Mouse (Mus musculus): ENCODE measurements around the gene Alg9.
A peak's percentile ranks its signal among the peaks of the same experiment; 100 is the strongest.

The Alg9 gene

DNA sequence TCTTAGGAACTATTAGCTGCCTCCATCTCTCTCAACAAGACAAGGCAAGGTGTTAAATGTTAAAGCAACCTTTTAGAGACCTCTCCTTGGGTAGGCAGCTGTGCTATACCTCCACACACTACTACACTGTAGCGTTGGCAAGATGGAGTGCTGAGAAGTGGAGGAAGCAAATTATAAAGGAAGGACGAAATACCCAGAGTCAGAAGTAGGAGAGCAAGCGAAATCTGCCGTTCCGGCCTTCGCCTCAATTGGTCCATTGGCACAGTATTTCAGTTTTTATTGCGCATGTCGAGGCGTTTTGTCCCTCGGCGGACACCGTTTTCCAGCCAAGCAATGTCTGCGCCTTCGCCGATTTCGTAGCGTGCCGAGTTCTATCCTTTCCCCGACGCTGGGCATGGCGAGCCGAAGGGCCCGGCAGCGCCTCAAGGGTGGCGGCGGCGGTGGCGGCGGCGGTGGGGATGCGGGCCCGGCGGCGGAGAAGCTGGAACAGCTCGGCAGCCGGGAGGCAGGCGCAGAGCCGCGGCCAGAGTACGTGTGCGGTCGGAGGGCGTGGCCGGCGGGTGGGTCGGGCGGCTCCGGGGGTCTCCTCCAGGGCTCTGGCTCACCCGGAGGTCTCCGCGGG lies at the start of gene Alg9, which contains the start of gene 1110032A03Rik:
TSS of gene Alg9 (plus strand) at position 29 of the 622 bp plus-strand sequence.
TSS of gene 1110032A03Rik (minus strand) at position 530 of the 622 bp plus-strand sequence.
- DNase-seq: peak; percentile 91

GRCm38 (mm10) chr9:50725921-50726590 lies 48.8 kb upstream of the Alg9 start:
- no peak for DNase-seq

- DNase-seq: no peak
Measured at GRCm38 (mm10) chr9:50727171-50727924, 47.5 kb upstream of the Alg9 start.

- DNase-seq: peak; percentile 52
Measured at GRCm38 (mm10) chr9:50727925-50728651, 46.7 kb upstream of the Alg9 start.

- DNase-seq: no peak
Measured at GRCm38 (mm10) chr9:50729600-50729999, 45.2 kb upstream of the Alg9 start.

DNA sequence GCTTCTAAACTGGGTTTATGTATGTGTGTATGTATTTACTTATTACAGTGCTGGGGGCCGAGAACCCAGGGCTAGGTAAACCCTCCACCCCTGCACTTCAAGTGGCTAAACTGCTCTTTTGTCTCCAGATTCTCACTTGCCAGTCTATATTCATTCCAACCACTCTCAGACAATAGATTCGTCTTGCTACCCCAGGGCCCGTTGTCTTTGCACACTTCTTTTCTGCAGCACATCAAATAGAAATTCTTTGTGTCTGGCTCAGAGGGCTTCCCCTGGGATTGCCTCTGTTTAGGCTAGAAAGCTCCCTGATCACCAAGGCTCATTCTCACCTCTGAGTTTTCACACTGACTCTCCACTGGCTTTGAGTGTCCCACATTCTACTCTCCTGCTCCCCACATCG lies 42.3 kb upstream of the Alg9 start:
- DNase-seq: no peak

GRCm38 (mm10) chr9:50734989-50735388 lies 39.8 kb upstream of the Alg9 start:
- no peak for DNase-seq

DNA sequence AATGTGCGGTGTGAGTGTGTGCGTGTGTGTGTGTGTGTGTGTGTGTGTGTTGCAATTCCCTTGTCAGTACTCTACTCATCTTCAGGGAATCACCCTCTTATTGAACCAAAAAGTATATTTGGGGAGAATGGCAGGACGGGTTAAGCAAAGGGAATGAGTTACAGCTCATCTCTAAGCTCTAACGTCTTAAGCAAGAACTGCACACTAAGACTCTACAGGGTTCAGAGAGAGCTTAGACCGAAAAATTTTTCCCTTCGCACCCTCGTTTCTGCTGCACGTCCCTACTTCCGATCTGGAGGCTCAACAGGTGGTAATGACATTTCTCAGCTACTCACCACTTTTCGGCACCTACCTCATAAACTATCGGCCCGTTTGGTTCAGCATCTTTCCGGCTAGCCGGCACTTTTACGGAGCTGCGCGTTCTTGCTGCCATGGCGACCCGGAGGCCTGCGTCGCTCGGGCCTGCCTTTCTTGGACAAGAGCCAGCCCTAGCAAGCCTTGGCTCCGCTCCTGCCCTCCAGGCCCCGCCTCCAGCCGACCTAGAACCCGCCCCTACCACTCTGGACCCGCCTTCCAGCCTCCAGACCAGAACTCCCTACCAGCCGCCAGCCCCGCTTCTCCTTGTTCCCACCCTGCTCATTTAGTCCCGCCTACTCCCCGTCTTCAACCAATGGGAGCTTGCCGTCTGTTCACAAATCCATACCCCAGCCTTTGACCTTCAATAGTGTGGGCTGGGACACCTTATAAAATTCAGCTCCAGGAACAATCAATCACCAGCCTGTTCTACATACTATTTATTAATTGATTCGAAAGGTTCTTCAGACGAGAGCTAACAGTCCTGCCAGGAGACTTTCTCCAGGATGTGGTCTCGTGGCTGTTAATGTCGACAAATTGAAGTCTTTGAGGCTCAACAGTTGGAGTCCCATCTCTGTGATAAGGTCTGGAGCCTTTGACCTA lies 35.6 kb upstream of the Alg9 start, which contains the start of gene Dixdc1:
TSS of gene Dixdc1 (minus strand) at position 604 of the 957 bp plus-strand sequence.
- DNase-seq: peak; percentile 83

DNA sequence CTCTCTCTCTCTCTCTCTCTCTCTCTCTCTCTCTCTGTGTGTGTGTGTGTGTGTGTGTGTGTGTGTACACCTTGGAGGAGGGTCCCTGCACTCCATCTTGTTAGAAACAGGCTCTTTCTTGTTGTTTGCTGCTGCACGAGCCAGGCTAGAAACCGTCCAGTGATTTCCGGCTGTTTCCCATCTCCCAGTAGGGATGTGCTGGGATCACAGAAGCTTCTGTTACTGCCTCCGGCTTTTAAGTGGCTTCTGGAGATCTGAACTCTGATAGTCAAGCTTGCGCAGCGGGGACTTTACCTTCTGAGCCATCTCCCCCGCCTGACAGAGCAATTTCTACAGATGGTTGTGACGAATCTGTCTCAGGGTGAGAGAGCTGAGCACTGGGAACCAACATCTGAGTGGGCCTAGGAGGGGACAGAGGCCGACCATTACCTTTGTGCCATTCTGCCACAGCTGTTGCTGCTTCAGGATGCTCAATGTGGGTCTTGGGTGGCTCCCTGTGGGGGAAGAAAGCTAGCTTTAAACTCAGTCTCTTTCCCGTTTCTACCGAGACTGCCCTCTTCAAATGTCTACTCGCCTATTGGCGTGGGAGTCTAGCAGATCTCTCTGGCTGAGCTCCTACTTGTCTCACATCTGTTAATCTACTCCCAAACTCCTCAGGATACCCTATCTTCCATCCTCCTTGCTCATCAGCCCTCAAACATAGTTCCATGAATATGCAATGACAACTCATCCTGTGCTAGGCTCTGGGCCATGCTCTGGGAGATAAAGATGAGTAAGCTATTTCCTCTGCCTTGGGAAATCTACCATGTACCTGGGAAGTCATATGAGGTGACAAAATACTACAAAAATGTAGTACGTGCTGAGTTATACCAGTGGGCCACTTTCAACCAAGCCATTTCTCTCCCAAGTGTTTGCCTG lies 33.7 kb upstream of the Alg9 start:
- no peak for DNase-seq

- DNase-seq: no peak
Measured at GRCm38 (mm10) chr9:50742261-50742660, 32.6 kb upstream of the Alg9 start.

DNA sequence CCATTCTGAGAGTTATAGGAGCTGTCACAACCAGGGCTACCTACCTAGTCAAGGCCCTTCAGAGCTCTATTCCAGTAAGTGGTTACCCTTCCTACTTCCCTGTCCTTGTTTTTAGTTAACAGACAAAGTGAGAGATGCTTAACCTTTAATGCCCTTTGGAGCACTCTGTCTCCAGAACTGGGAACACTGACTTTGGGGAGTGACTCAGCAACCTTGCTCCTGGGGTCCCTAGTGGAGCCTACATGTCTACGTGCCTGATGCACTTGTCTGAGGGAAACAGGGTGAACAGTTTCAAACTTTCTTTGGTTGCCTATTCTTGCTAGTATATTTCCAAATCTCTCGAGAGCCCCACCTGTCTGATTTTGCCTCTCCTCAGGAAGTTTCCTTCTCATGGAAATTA lies 32.1 kb upstream of the Alg9 start:
- no peak for DNase-seq

DNA sequence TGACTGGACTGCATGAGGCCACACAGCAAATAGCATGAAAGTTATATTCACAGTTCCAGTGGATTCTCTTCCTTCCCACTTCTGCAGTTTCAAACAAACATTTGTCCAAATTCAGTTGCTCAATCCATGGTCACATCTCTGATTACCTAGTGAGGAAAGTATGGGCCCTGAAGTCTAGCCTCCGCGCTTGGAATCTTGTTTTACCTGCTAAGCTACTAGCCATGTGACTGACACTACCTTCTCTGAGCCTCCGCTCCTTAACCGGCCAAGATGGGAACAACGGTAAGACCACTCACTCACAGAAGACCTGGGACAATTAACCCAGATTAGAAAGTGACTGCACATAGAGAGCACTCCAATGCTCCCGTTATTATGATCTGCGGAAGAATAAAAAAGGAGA lies 29.0 kb upstream of the Alg9 start:
- no peak for DNase-seq

- DNase-seq: no peak
Measured at GRCm38 (mm10) chr9:50746214-50746677, 28.6 kb upstream of the Alg9 start, which contains the start of gene 2310030G06Rik. TSS of gene 2310030G06Rik (minus strand) at chr9:50746536.

- DNase-seq: no peak
Measured at GRCm38 (mm10) chr9:50750706-50751105, 24.1 kb upstream of the Alg9 start.

- no peak for DNase-seq
Measured at GRCm38 (mm10) chr9:50751323-50751722, 23.5 kb upstream of the Alg9 start, which contains the start of gene Cryab. TSS of gene Cryab (plus strand) at chr9:50751325.

DNA sequence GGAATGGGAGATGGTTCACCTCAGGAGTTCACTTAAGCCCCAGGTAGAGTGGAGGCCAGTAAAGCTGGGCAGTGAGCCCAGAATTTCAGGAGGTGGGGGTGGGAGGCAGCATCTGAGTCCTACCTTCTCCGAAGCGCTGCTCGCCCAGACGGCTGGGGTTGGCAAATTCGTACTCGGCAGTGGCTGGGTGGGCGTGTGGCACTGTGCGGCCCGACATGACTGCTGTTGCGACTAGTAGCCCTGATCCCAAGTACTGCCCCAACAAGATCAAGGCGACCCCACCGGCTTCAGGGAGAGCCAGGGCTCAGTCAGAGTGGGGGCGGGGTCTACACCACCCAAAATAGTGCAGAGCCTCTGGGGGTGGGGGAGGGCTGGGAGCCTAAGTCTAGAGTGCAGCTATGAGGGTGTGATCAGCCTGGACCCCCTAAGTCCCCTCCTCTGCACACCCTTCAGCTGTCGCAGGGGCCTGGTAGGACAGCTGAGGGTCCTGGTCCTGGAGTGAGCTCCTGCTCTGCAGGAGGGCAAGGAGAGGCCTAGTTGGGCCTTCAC lies 22.7 kb upstream of the Alg9 start, which contains the start of gene Hspb2:
TSS of gene Hspb2 (minus strand) at position 301 of the 549 bp plus-strand sequence.
- DNase-seq: no peak

DNA sequence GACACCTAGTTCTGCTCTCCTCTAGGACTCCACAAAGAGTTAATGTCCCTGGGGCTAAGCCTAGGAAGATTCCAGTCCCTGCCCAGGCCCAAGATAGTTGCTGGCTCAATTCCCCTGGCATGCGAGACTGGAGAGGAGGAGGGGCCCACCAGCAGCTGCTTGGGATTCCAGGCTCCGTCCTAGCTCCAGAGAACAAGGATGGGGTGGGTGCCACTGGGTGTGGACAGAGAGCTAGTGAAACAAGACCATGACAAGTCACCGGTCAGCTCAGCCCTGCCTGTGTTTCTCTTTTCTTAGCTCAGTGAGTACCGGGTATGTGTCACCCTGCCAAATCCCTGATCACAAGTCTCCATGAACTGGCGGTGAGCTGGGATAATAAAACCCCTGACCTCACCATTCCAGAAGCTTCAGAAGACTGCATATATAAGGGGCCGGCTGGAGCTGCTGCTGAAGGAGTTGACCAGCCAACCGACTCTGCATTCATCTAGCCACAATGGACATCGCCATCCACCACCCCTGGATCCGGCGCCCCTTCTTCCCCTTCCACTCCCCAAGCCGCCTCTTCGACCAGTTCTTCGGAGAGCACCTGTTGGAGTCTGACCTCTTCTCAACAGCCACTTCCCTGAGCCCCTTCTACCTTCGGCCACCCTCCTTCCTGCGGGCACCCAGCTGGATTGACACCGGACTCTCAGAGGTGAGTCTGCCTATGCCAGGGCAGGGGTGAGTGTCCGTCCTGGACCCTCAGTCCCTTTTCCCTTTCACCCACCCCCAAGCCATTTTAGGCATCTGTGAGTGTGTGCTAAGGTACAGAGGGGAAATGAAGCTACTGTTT lies 21.8 kb upstream of the Alg9 start:
- DNase-seq: no peak

- DNase-seq: no peak
Measured at GRCm38 (mm10) chr9:50753947-50754346, 20.9 kb upstream of the Alg9 start.

DNA sequence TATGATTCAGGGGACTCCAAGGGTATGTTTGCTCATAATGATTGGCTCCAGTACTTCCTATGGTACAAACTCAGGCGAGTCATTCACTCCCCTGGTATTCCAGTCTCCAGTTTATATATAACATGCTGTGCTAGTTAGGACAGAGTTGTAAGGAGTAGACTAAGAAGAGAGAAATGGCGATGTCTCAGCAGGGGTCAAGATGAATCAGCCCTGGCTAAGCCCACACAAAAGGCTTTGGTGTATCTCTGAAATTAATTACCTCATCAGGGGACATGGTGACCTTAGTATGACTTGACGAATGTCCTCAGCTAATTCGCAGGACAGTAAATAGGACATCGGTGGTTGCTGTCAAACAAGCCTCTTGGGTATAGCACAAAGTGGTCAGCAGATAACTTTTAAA lies 18.1 kb upstream of the Alg9 start:
- DNase-seq: no peak

Measured in thymus, postnatal 14 days (tissue).